Mouse (Mus musculus) gastrocnemius, adult 8-10 months (tissue): ENCODE data around the gene Dennd4b. TPM values are rescaled to one million over a fixed set of nuclear protein-coding genes. Genes with fewer than 3 reads are reported as not detected.
A peak's percentile ranks its signal among the peaks of the same experiment; 100 is the strongest.

Experiments used
- DNase-seq, 2 experiments: peaks; one replicate each; pipeline ENCODE4 v3.0.0; 2022; ENCODE audit warnings: low spot score in 2 of 2
- total RNA-seq, 4 experiments: library from RNA; stranded (reverse); gene quantifications; 2 replicates each; pipeline ENCODE4 v1.2.4; 2022

Dennd4b gene
- 100 to 1,000 TPM in 1 of 4 experiments, 10 to 100 TPM in 3; 76.0 to 106 (median 85.8) TPM for total RNA-seq

- DNase-seq, result peak; percentile 87 to 89
These were observed at the start of gene Dennd4b for GRCm38 (mm10) chr3:90265034-90265931. Gene Dennd4b (plus strand): TSS chr3:90265185.

GRCm38 (mm10) chr3:90215825-90216380 lies 49.1 kb upstream of the Dennd4b start:
- DNase-seq, result no peak

- no peak for DNase-seq
These were observed 44.9 kb upstream of the Dennd4b start for GRCm38 (mm10) chr3:90220088-90220487.

GRCm38 (mm10) chr3:90220531-90220951 lies 44.4 kb upstream of the Dennd4b start:
- peak; percentile 47 to 64 for DNase-seq

GRCm38 (mm10) chr3:90221123-90221522 lies 43.9 kb upstream of the Dennd4b start:
- no peak for DNase-seq

GRCm38 (mm10) chr3:90222455-90222854 lies 42.5 kb upstream of the Dennd4b start:
- DNase-seq, result no peak

- no peak for DNase-seq
These were observed 42.0 kb upstream of the Dennd4b start for GRCm38 (mm10) chr3:90222941-90223340.

GRCm38 (mm10) chr3:90224331-90224730 lies 40.7 kb upstream of the Dennd4b start:
- no peak for DNase-seq

- DNase-seq, result no peak
These were observed 33.9 kb upstream of the Dennd4b start for GRCm38 (mm10) chr3:90231075-90231474.

GRCm38 (mm10) chr3:90231507-90232333 lies 33.3 kb upstream of the Dennd4b start, which contains the start of gene Jtb:
Gene Jtb (plus strand): TSS chr3:90231597.
- peak; percentile 85 to 92 for DNase-seq

- DNase-seq, result no peak
These were observed 23.7 kb upstream of the Dennd4b start for GRCm38 (mm10) chr3:90241251-90241650.

GRCm38 (mm10) chr3:90241669-90242358 lies 23.2 kb upstream of the Dennd4b start:
- DNase-seq, result no peak

- no peak for DNase-seq
These were observed 21.8 kb upstream of the Dennd4b start, which contains the start of gene Creb3l4 for GRCm38 (mm10) chr3:90242984-90243775. Gene Creb3l4 (minus strand): TSS chr3:90243512.

GRCm38 (mm10) chr3:90245406-90245805 lies 19.6 kb upstream of the Dennd4b start:
- DNase-seq, result no peak

- DNase-seq, result no peak
These were observed 17.4 kb upstream of the Dennd4b start for GRCm38 (mm10) chr3:90247630-90247959.

- peak; percentile 87 to 90 for DNase-seq
These were observed 16.8 kb upstream of the Dennd4b start, which contains the start of gene Slc39a1 for GRCm38 (mm10) chr3:90247960-90248745. Gene Slc39a1 (plus strand): TSS chr3:90248172.

GRCm38 (mm10) chr3:90248746-90249100 lies 16.3 kb upstream of the Dennd4b start:
- no peak for DNase-seq

GRCm38 (mm10) chr3:90250791-90251190 lies 14.2 kb upstream of the Dennd4b start:
- DNase-seq, result no peak

GRCm38 (mm10) chr3:90251731-90252226 lies 13.2 kb upstream of the Dennd4b start:
- DNase-seq, result peak in 1 of 2 experiments; percentile 30
